Mouse (Mus musculus): ENCODE measurements at regions not wholly inside any gene's neighbourhood (a gene's known extent, or its start where the extent isn't known, plus 50 kb on each side); places are given as distances from the start of the nearest gene placed in this dataset.
"Not testable (repeated sequence)": the region's sequence is repeated elsewhere in the genome, so short reads cannot be mapped to it uniquely, and the experiment has no call there.

DNA sequence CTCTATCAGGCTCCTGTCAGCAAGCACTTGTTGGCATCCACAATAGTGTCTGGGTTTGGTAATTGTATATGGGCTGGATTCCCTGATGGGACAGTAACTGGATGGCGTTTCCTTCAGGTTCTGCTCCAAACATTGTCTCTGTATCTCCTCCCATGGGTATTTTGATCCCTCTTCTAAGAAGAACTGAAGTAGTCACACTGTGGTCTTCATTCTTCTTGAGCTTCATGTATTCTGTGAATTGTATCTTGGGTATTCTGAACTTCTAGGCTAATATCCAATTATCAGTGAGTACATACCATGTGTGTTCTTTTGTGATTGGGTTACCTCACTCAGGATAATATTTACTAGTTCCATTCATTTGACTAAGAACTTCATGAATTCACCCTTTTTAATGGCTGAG is 119.2 kb upstream of the Gm21119 start:
- DNase-seq (ENCODE audit: low read depth) = not testable (repeated sequence)

DNA sequence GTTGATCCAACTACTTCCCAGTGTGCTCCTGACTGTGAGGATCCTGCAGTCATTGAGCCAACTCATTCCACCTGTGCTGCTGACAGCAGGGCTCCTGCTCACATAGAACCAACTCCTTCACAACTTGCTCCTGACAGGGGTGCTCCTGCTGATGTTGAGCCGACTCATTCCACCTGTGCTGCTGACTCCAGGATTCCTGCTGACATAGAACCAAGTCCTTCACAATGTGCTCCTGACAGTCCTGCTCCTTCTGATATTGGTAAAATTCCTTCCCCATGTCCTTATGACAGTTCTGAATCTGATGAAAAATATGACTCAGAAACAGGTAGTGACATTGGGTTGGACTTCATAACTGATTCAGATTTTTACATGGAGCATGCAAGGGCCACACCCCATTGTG is 100.8 kb upstream of the Gm21119 start:
- peak; percentile 10 for DNase-seq (ENCODE audit: low read depth)

DNA sequence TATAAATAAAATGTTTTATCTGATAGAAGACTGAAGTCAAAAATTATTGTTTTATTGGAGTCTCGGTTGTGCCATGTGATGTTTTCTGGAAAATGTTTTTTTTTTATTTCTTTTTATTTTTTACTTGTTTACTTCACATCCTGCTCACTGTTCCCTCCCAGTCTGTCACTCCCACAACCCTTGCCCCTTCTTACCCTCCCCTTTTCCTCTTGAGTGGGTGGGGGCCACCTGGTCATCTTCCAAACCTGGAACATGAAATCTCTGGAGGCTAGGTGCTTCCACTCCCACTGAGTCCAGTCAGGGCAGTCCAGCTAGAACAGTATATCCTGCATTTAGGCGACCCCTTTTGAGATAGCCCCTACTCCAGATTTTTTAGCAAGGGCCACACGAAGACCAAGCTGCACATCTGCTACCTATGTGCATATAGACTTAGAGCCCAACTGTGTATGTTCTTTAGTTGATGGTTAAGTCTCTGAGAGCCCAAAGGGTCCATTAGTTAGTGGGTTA is 98.3 kb upstream of the Gm21119 start:
- DNase-seq (ENCODE audit: low read depth) = not testable (repeated sequence)

DNA sequence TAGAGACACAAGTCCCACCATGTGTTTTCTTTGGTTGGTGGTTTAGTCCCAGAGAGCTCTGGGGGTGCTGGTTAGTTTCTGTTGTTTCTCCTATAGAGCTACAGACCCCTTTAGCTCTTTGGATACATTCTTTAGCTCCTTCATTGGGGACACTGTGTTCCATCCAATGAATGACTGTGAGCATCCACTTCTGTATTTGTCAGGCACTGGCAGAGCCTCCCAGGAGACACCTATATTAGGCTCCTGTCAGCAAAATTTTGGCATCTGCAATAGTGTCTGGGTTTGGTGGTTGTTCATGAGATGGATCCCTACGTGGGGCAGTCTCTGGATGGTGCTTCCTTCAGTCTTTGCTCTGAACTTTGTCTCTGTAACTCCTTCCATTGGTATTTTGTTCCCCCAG is 97.2 kb upstream of the Gm21119 start:
- not testable (repeated sequence) for DNase-seq (ENCODE audit: low read depth)

GRCm38 (mm10) chr8:20524539-20524938 is 90.2 kb upstream of the Gm21119 start:
- DNase-seq (ENCODE audit: low read depth) = not testable (repeated sequence)

GRCm38 (mm10) chr8:20529048-20529447 is 85.7 kb upstream of the Gm21119 start:
- DNase-seq (ENCODE audit: low read depth) = not testable (repeated sequence)

DNA sequence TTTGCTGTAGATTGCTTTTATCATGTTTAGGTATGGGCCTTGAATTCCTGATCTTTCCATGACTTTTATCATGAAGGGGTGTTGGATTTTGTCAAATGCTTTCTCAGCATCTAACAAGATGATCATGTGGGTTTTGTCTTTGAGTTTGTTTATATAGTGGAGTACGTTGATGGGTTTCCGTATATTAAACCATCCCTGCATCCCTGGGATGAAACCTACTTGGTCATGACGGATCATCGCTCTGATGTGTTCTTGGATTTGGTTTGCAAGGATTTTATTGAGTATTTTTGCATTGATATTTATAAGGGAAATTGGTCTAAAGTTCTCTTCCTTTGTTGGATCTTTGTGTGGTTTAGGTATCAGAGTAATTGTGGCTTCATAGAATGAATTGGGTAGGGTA is 75.7 kb upstream of the Gm21119 start:
- not testable (repeated sequence) for DNase-seq (ENCODE audit: low read depth)

GRCm38 (mm10) chr8:20544084-20544483 is 70.6 kb upstream of the Gm21119 start:
- not testable (repeated sequence) for DNase-seq (ENCODE audit: low read depth)

DNA sequence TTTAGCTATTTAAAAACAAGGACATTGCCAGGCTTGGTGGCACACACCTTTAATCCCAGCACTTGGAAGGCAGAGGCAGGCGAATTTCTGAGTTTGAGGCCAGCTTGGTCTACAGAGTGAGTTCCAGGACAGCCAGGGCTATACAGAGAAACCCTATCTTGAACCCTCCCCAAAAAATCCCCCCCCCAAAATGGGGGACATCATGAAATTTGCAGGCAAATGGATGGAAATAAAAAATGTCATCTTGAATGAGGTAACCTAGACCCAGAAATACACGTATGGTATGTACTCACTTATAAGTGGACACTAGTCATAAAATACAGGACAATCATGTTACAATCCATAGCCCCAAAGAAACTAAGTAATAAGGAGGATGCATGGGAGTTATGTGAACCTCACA is 69.4 kb upstream of the Gm21119 start:
- not testable (repeated sequence) for DNase-seq (ENCODE audit: low read depth)

DNA sequence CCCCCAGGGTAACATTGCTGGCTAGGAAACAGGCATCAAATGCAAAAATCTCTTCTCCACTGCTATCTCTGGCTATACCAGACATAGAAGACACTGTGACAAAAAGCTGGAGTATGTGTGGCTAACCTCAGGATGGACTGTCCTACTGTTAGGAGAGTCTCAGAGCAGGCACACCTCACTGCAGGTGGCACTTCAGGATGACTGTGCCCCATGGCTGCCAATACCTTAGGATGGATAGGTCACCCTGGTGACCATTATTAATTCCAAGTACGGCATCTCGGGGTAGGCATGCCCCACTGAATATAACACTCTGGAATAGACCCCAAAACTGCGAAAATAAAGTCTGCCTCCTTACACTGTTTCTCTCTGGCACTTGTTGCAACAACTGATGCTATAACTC is 68.3 kb upstream of the Gm21119 start:
- DNase-seq (ENCODE audit: low read depth) = not testable (repeated sequence)

DNA sequence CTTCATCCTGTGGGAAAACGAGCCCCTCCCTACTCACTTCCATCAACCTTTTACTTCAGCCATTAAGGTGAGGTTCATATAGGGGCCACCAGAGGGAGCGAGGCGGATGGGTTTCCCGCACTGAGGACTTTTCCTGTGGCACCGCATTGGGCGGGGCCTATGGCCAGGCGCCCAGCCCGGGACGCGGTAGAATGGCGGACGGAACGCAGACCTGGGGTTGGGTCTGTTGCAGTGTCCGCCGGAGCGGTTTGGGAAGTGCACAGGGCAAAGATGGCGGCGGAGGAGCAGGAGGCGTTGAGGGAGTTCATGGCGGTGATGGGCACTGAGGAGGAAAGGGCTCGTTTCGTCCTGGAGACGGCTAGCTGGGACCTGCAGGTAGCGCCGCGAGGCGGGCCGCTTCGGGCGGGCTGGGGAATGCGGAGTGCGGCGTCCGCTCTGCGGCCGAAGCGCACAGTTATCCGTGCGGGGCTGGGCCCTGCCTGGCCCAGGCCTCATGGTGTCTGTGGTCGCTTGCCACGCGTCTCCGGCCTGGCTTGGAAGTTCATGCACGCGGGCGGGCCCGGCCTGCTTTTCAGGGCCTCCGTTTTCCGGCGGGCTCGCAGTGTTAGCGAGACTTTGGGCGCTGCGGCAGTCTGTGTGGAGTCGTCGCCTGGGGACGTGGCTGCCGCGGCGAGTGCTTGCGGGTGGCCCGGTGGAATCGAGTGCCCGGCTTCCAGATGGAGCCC is 64.5 kb upstream of the Gm21119 start:
- peak; percentile 51 for DNase-seq (ENCODE audit: low read depth)

- not testable (repeated sequence) for DNase-seq (ENCODE audit: low read depth)
These were observed 58.1 kb upstream of the Gm21119 start for GRCm38 (mm10) chr8:20556501-20557181.

DNA sequence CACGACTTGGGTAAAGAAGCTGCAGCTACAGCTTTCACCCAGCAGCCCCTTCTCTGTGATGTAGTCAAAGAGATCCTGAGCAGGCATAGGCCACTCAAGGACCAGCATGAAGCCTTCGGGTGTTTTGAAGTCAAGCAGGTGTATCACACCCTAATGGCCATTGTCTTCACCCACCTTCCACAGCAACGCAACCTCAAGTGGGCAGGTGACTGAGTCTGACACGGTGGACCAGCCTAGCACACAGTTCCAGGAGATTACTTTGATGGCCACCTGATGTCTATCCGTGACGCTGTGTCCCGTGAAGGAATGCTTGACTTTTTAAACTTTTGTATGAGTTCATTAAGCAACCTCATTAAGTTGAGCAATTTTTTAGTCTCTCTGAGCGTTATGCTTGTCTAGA is 57.5 kb upstream of the Gm21119 start:
- not testable (repeated sequence) for DNase-seq (ENCODE audit: low read depth)

DNA sequence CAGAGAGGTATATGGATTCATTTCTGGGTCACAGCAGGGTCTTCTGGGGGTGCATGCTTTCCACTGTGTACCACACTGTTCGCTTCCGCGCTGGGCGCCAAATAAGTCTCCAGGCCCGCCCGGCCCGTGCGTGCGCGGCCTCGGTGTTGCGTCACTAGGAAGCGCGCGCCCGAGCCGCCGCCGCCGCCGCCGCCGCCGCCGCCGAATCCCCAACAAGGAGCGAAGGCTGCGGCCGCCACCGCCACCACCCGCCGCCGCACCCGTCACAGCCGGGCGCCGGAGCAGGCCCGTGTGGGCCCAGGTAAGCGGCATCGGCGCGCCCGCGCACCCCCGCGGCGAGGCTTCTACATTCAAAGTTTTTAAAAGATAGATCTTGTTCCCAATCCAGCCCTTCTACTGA is 57.1 kb upstream of the Gm21119 start:
- DNase-seq (ENCODE audit: low read depth) = not testable (repeated sequence)

All from 416B (cell line).